Mouse (Mus musculus): ENCODE measurements at regions not wholly inside any gene's neighbourhood (a gene's known extent, or its start where the extent isn't known, plus 50 kb on each side); places are given as distances from the start of the nearest gene placed in this dataset.
"Not testable (repeated sequence)": the region's sequence is repeated elsewhere in the genome, so short reads cannot be mapped to it uniquely, and the experiment has no call there.

DNA sequence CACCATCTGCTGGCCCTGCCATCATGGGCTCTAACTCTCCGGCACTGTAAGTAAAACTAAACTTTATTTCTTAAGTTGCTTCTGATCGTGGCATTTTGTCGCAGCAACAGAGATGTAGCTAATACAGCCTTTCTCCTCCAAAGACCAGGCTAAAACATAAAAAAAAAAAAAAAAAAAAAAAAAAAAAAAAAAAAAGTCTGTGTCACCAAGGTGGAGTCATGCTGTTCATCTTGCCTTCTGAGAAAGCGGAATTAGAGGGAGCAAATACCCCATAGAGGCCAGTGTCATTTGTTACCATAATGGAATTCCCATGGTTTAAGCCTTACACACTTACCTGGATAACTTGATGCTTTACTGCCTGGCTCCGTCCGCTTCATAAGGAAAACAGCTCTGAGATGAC lies 136.9 kb upstream of the Rybp start:
- no peak for ATAC-seq

DNA sequence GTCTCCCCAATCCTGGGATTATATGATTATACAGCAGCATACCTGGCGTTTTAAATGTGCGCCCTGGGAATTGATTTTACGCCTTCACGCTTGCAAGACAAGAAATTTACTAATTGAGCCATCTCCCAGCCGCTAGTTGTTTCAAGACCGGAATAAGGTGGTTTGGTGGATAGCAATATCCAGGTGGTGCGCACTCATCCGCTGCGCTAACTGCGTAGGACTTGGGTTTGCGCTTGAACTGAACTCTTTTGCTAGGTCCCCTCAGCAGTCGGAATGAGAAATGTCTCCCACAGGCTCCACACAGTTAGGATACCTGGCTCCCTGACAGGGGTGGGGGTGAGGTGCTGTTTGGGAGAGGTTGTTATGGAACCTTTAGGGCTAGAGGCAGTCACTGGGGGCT lies 136.4 kb upstream of the Rybp start:
- no peak for ATAC-seq

DNA sequence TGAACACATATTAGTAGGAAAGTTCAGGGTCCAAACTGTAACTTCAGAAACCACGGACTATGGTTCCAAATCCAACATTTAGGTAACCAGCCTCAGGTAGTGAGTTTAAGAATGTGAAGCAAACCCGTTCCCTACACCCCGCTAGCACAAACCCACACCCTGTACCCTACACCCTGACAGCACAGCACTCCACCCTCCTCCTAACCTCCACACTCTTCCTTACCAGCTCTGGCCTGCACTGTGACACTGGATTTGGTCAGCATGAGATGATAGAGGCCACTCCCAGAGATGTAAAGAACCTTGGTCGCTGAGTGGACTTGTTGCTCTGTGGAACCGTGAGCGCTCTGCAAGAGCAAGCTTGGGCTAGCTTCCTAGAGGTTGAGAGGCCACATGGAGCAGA lies 135.3 kb upstream of the Rybp start:
- ATAC-seq, result no peak

DNA sequence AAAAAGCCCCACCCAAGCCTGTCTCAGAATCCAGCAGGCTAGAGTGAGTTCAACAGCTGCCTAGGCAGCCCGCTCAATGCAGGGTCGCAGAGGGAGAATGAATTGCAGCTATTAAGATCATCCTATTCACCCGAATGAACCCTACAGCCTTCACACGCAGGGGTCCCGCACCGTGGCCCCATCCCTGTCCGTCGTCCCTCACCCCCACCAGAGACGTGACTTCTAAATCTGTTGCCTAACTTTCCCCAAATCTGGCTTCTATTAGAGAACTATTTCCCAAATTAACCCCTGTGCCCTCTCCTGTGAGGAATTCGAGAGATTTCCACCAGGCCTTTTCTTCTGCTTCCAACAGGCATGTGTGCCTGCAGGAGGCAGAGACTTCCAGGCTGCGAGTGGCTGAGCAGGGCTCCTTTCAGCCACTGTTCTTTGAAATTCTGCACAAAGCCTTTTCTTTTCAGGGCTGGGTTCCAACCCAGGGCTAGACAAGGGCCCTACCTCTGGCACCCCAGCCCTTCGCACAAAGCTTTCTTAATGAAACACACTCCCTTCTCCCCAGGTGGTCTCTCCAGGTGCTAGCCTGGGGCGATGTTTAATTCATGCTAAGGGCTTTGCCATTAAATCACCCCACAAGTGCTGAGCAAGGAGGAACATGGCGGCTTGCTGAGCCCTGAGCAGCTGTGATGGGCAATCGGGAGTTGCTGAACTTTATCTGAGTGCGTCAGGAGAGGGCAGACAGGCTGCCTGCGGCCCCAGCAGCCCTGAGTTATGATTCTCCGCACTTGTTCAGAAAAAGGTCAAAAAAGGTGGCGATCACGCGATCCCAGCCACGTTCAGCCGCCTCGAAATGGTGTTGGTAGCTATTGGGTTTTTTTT lies 134.7 kb upstream of the Rybp start:
- ATAC-seq, result no peak

- no peak for ATAC-seq
These were observed 133.3 kb upstream of the Rybp start for GRCm38 (mm10) chr6:100420602-100421001.

GRCm38 (mm10) chr6:100419782-100420540 lies 132.7 kb upstream of the Rybp start:
- no peak for ATAC-seq

GRCm38 (mm10) chr6:100416046-100416445 lies 128.8 kb upstream of the Rybp start:
- ATAC-seq, result no peak

GRCm38 (mm10) chr6:100415514-100415913 lies 128.2 kb upstream of the Rybp start:
- no peak for ATAC-seq

GRCm38 (mm10) chr6:100414836-100415235 lies 127.6 kb upstream of the Rybp start:
- ATAC-seq, result no peak

GRCm38 (mm10) chr6:100412486-100412885 lies 125.2 kb upstream of the Rybp start:
- ATAC-seq, result no peak

DNA sequence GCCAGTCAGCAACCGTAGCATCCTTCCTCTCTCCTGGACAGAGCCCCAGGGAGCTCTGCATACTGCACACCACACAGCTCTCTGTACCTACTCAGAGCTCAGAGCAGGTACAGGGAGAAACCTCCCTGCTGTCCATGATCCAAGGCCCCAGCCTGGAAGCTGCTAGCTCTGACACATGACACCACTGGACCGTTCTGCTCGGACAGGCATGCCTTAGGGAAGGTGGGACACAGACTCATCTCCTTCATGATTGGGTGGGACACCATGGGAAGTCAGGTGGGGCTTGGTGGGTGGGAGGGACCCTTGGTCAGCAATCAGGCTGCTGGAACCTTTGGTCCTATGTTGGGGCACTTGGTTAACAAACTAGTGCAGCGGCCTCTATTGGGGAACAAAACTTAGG lies 124.7 kb upstream of the Rybp start:
- no peak for ATAC-seq

GRCm38 (mm10) chr6:100410067-100410631 lies 122.9 kb upstream of the Rybp start:
- ATAC-seq, result no peak

GRCm38 (mm10) chr6:100408826-100409225 lies 121.5 kb upstream of the Rybp start:
- ATAC-seq, result no peak

DNA sequence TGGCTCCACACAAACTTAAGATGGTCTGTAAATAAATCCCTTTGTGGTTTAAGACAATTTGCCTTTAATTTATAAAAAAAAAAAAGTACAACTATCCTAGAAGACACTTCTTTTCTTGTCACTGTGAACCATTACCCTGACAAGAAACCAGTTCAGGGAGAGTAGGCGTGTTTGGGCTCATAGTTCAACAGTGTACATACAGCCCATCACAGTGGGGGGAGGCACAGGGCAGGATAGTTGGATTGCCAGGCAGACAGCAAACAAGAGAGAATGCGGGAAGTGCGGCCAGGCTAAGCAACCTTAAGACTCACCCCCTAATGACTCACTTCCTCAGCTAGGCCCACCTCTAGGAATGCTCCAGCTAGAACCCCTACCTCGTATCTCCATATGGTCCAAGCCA lies 119.2 kb upstream of the Rybp start:
- ATAC-seq, result no peak

- no peak for ATAC-seq
These were observed 116.9 kb upstream of the Rybp start for GRCm38 (mm10) chr6:100404161-100404560.

GRCm38 (mm10) chr6:100402716-100403115 lies 115.4 kb upstream of the Rybp start:
- ATAC-seq, result no peak

DNA sequence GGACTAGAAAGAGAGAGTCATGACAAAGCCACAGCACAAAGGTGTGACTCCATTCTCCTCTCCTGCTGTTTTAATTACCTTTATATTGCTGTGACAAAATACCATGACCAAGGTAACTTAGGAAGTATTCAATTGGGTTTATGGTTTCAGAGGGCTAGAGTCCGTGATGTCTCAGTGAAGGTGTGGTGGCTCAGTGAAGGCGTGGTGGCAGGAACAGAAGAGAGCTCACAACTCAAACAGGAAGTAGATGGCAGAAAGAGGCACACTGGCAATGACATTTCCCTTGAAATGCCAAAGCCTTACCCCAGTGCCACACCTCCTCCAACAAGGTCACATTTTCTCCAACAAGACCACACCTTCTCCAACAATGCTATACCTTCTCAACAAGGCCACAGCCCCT lies 114.4 kb upstream of the Rybp start:
- ATAC-seq, result no peak

GRCm38 (mm10) chr6:100399387-100399786 lies 112.1 kb upstream of the Rybp start:
- not testable (repeated sequence) for ATAC-seq

DNA sequence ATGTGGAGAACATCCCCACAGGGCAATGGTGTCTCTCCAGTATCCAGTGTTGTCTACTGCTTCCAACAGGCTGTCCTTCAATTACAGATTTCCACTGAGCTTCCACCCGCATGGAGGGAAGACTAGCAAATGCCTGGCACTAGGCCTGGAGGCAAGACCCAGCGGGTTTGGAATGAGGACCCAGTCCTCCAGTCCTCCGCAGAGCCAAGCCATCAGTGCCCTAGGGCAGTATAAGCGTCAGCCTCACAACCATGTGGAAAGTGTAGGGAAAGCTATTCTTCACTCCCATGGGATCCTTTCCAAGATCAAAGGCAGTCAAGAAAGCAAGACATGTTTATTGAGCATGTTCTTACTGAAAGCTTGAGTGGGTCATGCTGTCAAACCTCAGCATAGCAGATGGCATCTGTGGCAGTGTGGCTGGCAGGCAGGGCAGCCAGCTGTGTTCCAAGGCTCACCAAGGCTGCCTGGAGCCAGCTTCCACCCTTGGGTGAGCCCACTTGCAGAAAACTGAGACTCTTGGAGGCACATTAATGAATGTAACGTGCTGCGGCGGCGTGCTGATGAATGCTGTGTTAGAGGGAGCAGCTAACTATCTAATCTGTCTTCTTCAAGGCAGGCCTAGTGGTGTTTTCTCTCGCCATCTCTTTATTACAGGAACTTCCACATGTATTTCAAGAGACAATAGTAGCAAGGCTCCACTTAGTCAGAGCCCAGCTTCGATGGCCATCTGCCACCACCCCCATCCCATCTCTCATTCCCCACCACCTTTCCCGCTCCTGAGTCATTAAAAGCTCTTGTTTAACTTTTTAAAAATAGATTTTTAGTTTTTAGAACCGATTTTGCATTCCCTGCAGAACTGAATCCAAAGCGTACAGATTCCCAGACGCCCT lies 109.3 kb upstream of the Rybp start:
- no peak for ATAC-seq

GRCm38 (mm10) chr6:100390258-100390910 lies 103.1 kb upstream of the Rybp start:
- peak; percentile 37 for ATAC-seq

DNA sequence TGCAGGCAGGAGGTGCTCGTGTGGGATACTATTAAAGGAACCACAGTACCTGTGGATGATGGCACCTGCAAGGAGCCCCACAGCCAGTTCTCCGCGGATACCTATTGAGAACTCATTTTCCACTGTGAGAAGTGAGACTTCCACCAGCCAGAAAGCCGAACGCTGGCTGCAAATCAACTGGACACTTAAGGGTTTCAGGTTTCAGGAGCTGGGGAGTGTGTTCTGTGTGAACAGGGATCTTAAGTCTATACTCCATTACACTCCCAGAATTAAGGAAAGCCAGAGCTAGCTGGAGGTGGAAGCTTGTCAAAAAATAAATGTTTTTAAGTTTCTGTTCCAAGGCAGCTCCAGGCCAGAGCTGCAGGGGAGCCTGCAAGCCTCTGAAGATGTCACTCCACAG lies 99.8 kb upstream of the Rybp start:
- no peak for ATAC-seq

DNA sequence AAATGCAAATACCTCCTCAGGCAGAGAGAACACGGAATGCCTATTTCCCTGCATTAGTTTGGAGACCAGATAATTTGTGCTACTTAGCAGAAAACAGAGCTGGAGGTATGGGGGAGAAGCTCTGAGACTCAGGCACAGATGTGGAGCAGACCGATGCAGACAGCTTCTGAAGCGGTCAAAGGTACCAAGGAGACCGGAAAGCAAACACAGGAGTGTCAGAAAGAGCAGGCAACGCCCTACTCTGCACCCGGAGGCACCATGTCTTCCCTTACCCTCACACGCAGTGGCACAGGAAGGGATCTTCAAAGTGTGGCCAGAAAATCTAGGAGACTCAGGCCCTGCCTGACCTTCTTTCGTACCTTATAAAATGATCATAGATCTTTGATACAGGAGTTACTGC lies 98.4 kb upstream of the Rybp start:
- ATAC-seq, result no peak
